Mouse (Mus musculus) spleen, adult 2 months (tissue): Measurements from ENCODE around the gene Tanc1. TPM values are rescaled to one million over a fixed set of nuclear protein-coding genes. Genes with fewer than 3 reads are reported as not detected.

Experiments used
- DNase-seq, 2 experiments: peaks; one replicate each; pipeline versions ENCODE4 v3.0.0 to v3.0.0-alpha.2; 2012 to 2021; ENCODE audit warnings: low spot score in 2 of 2, low read depth in 1 of 2
- H3K27ac ChIP-seq: fragments of 200-500 bp; 2 replicates; pipeline ENCODE4 v1.5.1; 2012; ENCODE audit warnings: low read length, inconsistent platforms; ENCODE audit not compliant: insufficient read depth
- H3K27me3 ChIP-seq: fragments of 200-500 bp; 2 replicates; pipeline ENCODE4 v1.6.1; 2012; ENCODE audit warnings: mild to moderate bottlenecking, moderate library complexity, low read length, inconsistent platforms; ENCODE audit not compliant: control insufficient read depth, insufficient read depth
- H3K36me3 ChIP-seq: fragments of 200-500 bp; 2 replicates; pipeline ENCODE4 v1.6.1; 2012; ENCODE audit warnings: mild to moderate bottlenecking, low read length, inconsistent platforms; ENCODE audit not compliant: control insufficient read depth, insufficient read depth
- H3K4me1 ChIP-seq: fragments of 200-500 bp; 2 replicates; pipeline ENCODE4 v1.6.1; 2011; ENCODE audit warnings: inconsistent platforms; ENCODE audit not compliant: control insufficient read depth, insufficient read depth, insufficient read length
- H3K4me3 ChIP-seq: fragments of 200-500 bp; 2 replicates; pipeline ENCODE4 v1.5.1; 2011; ENCODE audit warnings: mild to moderate bottlenecking, inconsistent platforms; ENCODE audit not compliant: insufficient read depth, insufficient read length; ENCODE audit errors: extremely low read depth
- CTCF ChIP-seq: fragments of 200-500 bp; IDR thresholded peaks from 2 replicates; pipeline ENCODE4 v1.5.1; 2011; ENCODE audit warnings: mild to moderate bottlenecking, inconsistent platforms; ENCODE audit not compliant: insufficient read depth, insufficient read length, insufficient replicate concordance; ENCODE audit errors: extremely low read depth
- POLR2A ChIP-seq: fragments of 200-500 bp; IDR thresholded peaks from 2 replicates; pipeline ENCODE4 v1.6.1; 2011; ENCODE audit warnings: low read depth, low read length, inconsistent platforms
- WGBS: fragments of 180-500 bp; shearing (Covaris S2); methylation state at CpG from one replicate; pipeline ENCODE4 v1.1.7; 2018; 5-methylcytosine and 5-hydroxymethylcytosine counted together
- polyA plus RNA-seq: library from polyadenylated mRNA; depleted of rRNA; stranded (reverse); fragments of >200 nt; gene quantifications from 2 replicates; pipeline ENCODE4 v1.2.3, GENCODE M21; 2012

The Tanc1 gene
- polyA plus RNA-seq, 1 experiment, result 5.5 TPM

DNA sequence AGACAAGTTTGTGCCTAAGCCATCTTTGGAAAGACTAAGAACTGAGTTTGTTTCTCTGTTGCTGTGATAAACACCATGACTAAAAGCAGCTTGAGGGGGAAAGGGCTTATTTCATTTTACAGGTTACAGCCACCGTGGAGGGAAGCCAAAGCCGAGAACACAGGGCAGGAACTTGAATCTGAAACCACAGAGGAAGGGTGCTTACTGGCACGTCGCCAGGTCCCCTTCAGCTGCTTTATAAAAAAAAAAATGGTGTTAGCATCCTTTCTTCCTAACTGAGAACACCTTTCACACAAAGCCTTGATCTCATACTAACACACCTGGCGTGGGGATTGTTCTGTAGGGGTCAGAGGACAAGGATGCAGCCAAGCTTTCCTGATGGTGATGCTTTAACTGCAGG, 19.6 kb downstream of the Tanc1 start:
- Histone ChIP-seq H3K4me1 (peaks cover 21% of the 10 kb centered on the region; the same call in 1 of the 2 replicates), H3K27me3 (no peaks in the 10 kb centered on the region), H3K36me3 (no peaks in the 10 kb centered on the region), H3K4me3 (no peak overlapping the region), H3K27ac (peak overlapping the region; percentile 55)
- TF ChIP-seq CTCF (no peak), POLR2A (no peak)
- WGBS, result 13% methylated on average over 5 of the region's 5 CpGs
- DNase-seq, result peak; percentile 53 to 54

DNA sequence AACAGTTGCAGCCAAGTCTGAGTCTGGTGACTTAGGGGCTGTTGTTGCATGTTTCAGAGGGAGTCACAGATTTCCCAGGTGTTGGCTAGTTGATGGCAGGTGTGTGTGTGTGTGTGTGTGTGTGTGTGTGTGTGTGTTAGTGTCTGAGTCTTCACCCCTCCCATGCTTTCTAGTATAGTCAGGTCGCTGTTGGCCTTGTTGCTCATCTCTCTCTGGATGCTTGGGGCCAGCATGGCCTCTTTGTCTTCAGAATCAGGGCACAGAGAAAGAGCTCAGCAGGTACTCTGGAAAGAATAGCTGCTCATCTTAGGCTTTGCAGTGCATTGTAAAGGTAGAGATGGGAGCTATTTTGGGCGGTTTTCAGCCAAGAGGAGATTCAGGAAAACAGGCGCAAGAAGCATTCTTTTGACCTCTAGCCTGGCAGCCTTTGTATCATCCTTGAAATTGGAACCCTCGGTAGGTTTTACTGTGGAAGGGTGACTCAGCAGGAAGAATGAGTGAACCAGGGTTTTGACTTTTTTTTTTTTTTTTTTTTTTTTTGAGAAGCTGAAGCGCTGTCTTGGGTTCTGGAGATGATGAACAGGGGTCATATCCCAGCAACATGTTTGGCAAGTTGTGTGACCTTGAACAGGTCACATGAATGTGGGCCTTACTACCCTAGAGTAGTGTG, 22.1 kb downstream of the Tanc1 start:
- H3K36me3 ChIP-seq, result no peaks in the 10 kb centered on the region
- no peak for TF ChIP-seq POLR2A
- no peak for TF ChIP-seq CTCF
- WGBS, result 74% methylated on average over 5 of the region's 5 CpGs

GRCm38 (mm10) chr2:59637040-59637785, 25.4 kb downstream of the Tanc1 start:
- Histone ChIP-seq H3K36me3 (no peaks in the 10 kb centered on the region), H3K4me1 (peaks cover under 1% of the 10 kb centered on the region; the same call in 1 of the 2 replicates), H3K4me3 (no peak overlapping the region), H3K27ac (no peak overlapping the region), H3K27me3 (no peaks in the 10 kb centered on the region)
- WGBS, result 88% methylated on average over 18 of the region's 18 CpGs
- no peak for TF ChIP-seq CTCF
- no peak for TF ChIP-seq POLR2A
- DNase-seq, result no peak

More for the DNA sequence above, 22.1 kb downstream of the Tanc1 start:
- no peaks in the 10 kb centered on the region for H3K27me3 ChIP-seq
- peaks cover 10% of the 10 kb centered on the region; the same call in 1 of the 2 replicates for H3K4me1 ChIP-seq
- no peak overlapping the region for H3K4me3 ChIP-seq
- DNase-seq, result no peak
- H3K27ac ChIP-seq, result no peak overlapping the region

GRCm38 (mm10) chr2:59642722-59643121, 30.9 kb downstream of the Tanc1 start:
- H3K27ac ChIP-seq, result no peak overlapping the region
- 9% methylated on average over 8 of the region's 8 CpGs for WGBS
- H3K36me3 ChIP-seq, result no peaks in the 10 kb centered on the region
- no peak for DNase-seq
- TF ChIP-seq POLR2A, result no peak
- no peak for TF ChIP-seq CTCF
- peaks cover 18% of the 10 kb centered on the region for H3K4me1 ChIP-seq
- no peaks in the 10 kb centered on the region for H3K27me3 ChIP-seq
- H3K4me3 ChIP-seq, result no peak overlapping the region

- no peak for DNase-seq
- Histone ChIP-seq H3K4me1 (peaks cover 18% of the 10 kb centered on the region), H3K36me3 (no peaks in the 10 kb centered on the region), H3K27me3 (no peaks in the 10 kb centered on the region), H3K4me3 (no peak overlapping the region), H3K27ac (no peak overlapping the region)
- WGBS, result 20% methylated on average over 5 of the region's 5 CpGs
- no peak for TF ChIP-seq CTCF
- TF ChIP-seq POLR2A, result no peak
Observed at GRCm38 (mm10) chr2:59644816-59645215, 33.0 kb downstream of the Tanc1 start.

DNA sequence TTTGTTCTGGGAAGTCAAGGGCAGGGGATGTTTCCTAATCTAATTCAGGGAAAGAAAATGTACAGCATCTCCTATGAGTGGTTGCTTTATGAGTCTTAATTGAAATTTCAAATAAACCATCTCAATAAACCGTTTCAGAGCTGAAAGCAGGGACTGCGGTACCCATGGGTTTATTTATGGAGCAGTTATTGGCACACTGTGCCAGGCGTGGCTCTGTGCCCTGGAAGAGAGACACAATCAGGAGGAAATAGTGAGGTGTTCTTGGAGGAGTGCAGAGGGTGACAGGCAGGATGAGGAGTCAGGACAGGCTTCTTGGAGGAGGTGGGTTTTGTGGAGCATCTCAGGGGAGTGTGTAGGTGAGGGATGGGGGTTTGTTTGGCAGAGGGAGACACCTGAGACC, 33.7 kb downstream of the Tanc1 start:
- Histone ChIP-seq H3K36me3 (no peaks in the 10 kb centered on the region), H3K27ac (no peak overlapping the region), H3K4me3 (no peak overlapping the region), H3K4me1 (peaks cover 18% of the 10 kb centered on the region), H3K27me3 (no peaks in the 10 kb centered on the region)
- no peak for DNase-seq
- WGBS, result 63% methylated on average over 3 of the region's 3 CpGs
- TF ChIP-seq POLR2A (no peak), CTCF (no peak)
